Mouse (Mus musculus) olfactory bulb, adult 2 months (tissue): ENCODE measurements around the gene Rc3h1. TPM values are rescaled to one million over a fixed set of nuclear protein-coding genes. Genes with fewer than 3 reads are reported as not detected.

ENCODE experiments used
- H3K27ac ChIP-seq: fragments of 200-500 bp; 2 replicates; pipeline ENCODE4 v1.5.1; 2012; ENCODE audit warnings: low read depth, low read length; ENCODE audit not compliant: insufficient read depth
- H3K4me1 ChIP-seq: fragments of 200-500 bp; 2 replicates; pipeline ENCODE4 v1.6.1; 2012; ENCODE audit warnings: low read length; ENCODE audit not compliant: control insufficient read depth, insufficient read depth
- H3K4me3 ChIP-seq: fragments of 200-500 bp; 2 replicates; pipeline ENCODE4 v1.5.1; 2012; ENCODE audit warnings: mild to moderate bottlenecking, low read depth, low read length, moderate library complexity; ENCODE audit not compliant: insufficient read depth
- CTCF ChIP-seq: fragments of 200-500 bp; IDR thresholded peaks from 2 replicates; pipeline ENCODE4 v1.5.1; 2012; ENCODE audit warnings: low read depth, mild to moderate bottlenecking, low read length, moderate library complexity; ENCODE audit not compliant: insufficient read depth
- POLR2A ChIP-seq: fragments of 200-500 bp; IDR thresholded peaks from 2 replicates; pipeline ENCODE4 v1.6.1; 2012; ENCODE audit warnings: mild to moderate bottlenecking, low read depth, low read length, moderate library complexity; ENCODE audit not compliant: insufficient read depth
- WGBS: fragments of 180-500 bp; shearing (Covaris S2); methylation state at CpG from one replicate; pipeline ENCODE4 v1.1.7; 2018; 5-methylcytosine and 5-hydroxymethylcytosine counted together
- polyA plus RNA-seq: library from polyadenylated mRNA; stranded (reverse); fragments of >200 nt; gene quantifications from 2 replicates; pipeline ENCODE4 v1.2.4, GENCODE M21; 2012; ENCODE audit warnings: low replicate concordance; ENCODE audit not compliant: missing spikeins, insufficient read depth, insufficient read length

Rc3h1 gene
- polyA plus RNA-seq, 1 experiment: not detected

DNA sequence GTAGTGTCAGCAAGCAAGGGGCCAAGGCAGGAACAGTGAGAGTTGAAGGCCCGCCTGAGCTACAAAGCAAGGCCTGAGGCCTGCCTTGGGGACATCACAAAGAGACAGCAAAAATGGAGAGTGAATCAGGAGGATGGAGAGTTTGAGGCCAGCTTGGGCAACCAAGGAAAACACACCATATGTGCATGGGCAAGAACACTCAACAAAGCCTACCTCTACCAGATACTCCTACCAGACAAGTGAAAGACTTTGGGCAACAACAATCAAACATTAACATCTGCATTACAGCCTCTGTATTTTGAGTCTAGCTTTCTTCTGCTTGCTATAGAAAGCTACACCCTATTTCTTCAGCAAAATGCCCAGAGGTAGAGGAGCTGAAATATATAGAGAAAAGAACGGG lies 101.8 kb downstream of the Rc3h1 start:
- H3K4me1 ChIP-seq: peaks cover 2% of the 10 kb centered on the region; the same call in 1 of the 2 replicates
- 92% methylated on average over 2 of the region's 2 CpGs for WGBS
- TF ChIP-seq POLR2A (no peak), CTCF (no peak)
- no peak overlapping the region for H3K27ac ChIP-seq
- no peak overlapping the region for H3K4me3 ChIP-seq

DNA sequence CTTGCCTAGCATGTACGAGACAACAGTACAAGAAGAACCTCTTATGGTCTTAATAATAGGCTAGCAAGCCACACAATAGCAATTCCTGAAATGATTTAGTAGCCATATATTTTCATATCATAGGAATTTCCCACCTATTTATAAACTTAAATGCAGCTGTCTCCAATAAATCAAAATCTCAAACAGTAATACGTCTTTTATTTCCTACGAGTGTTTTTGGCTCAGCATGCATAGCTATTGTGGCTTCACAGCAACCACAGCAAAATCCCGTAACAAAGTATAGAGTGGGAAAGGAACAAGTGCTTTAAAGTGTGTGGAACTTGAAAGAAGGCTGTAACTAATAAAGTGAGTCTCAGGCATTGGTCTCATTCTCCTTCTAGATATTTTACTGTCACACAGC lies 104.2 kb downstream of the Rc3h1 start:
- WGBS: 89% methylated on average over 4 of the region's 4 CpGs
- peaks cover 2% of the 10 kb centered on the region; the same call in 1 of the 2 replicates for H3K4me1 ChIP-seq
- TF ChIP-seq CTCF (no peak), POLR2A (no peak)
- H3K27ac ChIP-seq: no peak overlapping the region
- no peak overlapping the region for H3K4me3 ChIP-seq

DNA sequence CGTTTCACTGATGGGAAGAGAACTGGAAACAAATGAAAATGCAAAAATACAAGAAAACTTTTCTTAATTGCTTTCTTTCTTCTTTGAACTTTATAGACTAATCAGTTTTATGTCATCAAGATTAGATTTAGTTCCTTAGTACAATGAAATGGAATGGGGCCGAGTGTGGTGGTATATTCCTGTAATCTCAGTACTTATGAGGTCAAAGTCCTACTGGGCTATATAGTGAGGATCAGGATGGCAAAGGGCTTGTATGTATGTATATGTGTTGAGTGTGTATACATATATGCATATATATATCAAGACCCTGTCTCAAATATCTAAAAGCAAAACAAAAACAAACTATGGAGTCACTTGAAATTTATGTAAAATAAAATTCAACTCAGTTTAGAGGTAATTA lies 110.2 kb downstream of the Rc3h1 start:
- Histone ChIP-seq H3K4me1 (no peaks in the 10 kb centered on the region), H3K27ac (no peak overlapping the region), H3K4me3 (no peak overlapping the region)
- WGBS: 83% methylated on average over 2 of the region's 2 CpGs
- TF ChIP-seq POLR2A (no peak), CTCF (no peak)

DNA sequence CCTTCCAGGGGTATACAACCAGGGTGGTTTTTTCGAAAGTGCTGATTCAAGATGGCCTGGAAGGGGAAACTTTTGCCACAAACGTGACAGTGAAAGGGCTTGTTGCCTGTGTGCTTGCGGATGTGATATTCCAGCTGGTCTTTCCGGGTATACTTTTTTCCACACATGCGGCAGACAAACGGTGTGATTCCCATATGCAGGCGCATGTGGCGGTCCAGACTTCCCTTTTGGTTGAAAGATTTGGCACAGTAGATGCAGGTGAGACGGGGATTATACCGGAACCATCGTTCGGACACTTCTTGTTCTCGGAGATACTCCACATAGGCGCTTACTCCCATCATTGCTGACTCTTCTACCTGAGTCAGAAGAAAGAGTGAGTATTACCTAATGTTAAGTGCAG lies 113.8 kb downstream of the Rc3h1 start:
- WGBS: 96% methylated on average over 14 of the region's 14 CpGs
- TF ChIP-seq POLR2A (no peak), CTCF (no peak)
- Histone ChIP-seq H3K27ac (no peak overlapping the region), H3K4me3 (no peak overlapping the region), H3K4me1 (no peaks in the 10 kb centered on the region)

Other genes starting within 250 kb of the Rc3h1 start
- 89.2 and 130 TPM in 2 replicates for gene Rabgap1l, start 113.2 kb upstream of the Rc3h1 start, polyA plus RNA-seq
- gene Serpinc1, start 72.2 kb downstream of the Rc3h1 start, polyA plus RNA-seq: not detected in 2 replicates
- gene Zbtb37, start 128.4 kb downstream of the Rc3h1 start, polyA plus RNA-seq: not detected in 2 replicates
- gene Dars2, start 164.2 kb downstream of the Rc3h1 start, polyA plus RNA-seq: not detected in 2 replicates
- not detected in 2 replicates for gene Cenpl, start 164.3 kb downstream of the Rc3h1 start, polyA plus RNA-seq
- not detected in 2 replicates for gene Klhl20, start 225.1 kb downstream of the Rc3h1 start, polyA plus RNA-seq
- not detected in 2 replicates for gene Ankrd45, start 236.3 kb downstream of the Rc3h1 start, polyA plus RNA-seq